Mouse (Mus musculus) intestine, embryonic 14.5 days (tissue): Measurements from ENCODE around the gene Grk5. TPM values are rescaled to one million over a fixed set of nuclear protein-coding genes. Genes with fewer than 3 reads are reported as not detected.

Experiments
- ATAC-seq: fragments of 200-750 bp; cut with Nextera tagmentation; replicated peaks from 2 replicates; pipeline ENCODE4 v1.8.0; 2017; ENCODE audit warnings: low read depth, moderate number of reproducible peaks, moderate TSS enrichment, moderate library complexity; ENCODE audit not compliant: low FRiP score, low TSS enrichment
- DNase-seq: peaks from one replicate; pipeline ENCODE4 v3.0.0-alpha.2; 2018; ENCODE audit warnings: low spot score
- H3K27ac ChIP-seq: fragments of 300-500 bp; sonication (generic); 2 replicates; pipeline ENCODE4 v1.5.1; 2014; ENCODE audit warnings: low read depth, mild to moderate bottlenecking, control low read depth
- H3K27me3 ChIP-seq: fragments of 300-500 bp; sonication (generic); replicated peaks from 2 replicates; pipeline ENCODE4 v1.6.1; 2014; ENCODE audit warnings: low read length, control low read depth; ENCODE audit not compliant: control insufficient read depth, insufficient read depth
- H3K36me3 ChIP-seq: fragments of 300-500 bp; sonication (generic); 2 replicates; pipeline ENCODE4 v1.6.1; 2014; ENCODE audit warnings: low read length, control low read depth; ENCODE audit not compliant: control insufficient read depth, insufficient read depth
- H3K4me1 ChIP-seq: fragments of 300-500 bp; sonication (generic); replicated peaks from 2 replicates; pipeline ENCODE4 v1.6.1; 2014; ENCODE audit warnings: low read length, control low read depth, mixed read lengths; ENCODE audit not compliant: control insufficient read depth, insufficient read depth
- H3K4me2 ChIP-seq: fragments of 300-500 bp; sonication (generic); 2 replicates; pipeline ENCODE4 v1.6.1; 2014; ENCODE audit warnings: low read length
- H3K4me3 ChIP-seq: fragments of 300-500 bp; sonication (generic); 2 replicates; pipeline ENCODE4 v1.5.1; 2014; ENCODE audit warnings: low read depth, low read length, control low read depth, mixed read lengths
- H3K9ac ChIP-seq: fragments of 300-500 bp; sonication (generic); 2 replicates; pipeline ENCODE4 v1.6.1; 2014; ENCODE audit warnings: mild to moderate bottlenecking, low read length
- H3K9me3 ChIP-seq: fragments of 300-500 bp; sonication (generic); 2 replicates; pipeline ENCODE4 v1.6.1; 2016; ENCODE audit warnings: low read length, control low read depth; ENCODE audit not compliant: control insufficient read depth
- WGBS: fragments of 180-500 bp; shearing (Covaris S2); extraction: QIAGEN DNeasy Blood & Tissue Kit; methylation state at CpG from one replicate; pipeline ENCODE4 v1.1.7; 2014; 5-methylcytosine and 5-hydroxymethylcytosine counted together
- polyA plus RNA-seq: library from polyadenylated mRNA; unstranded; fragments of >200 nt; fragmentation: Nextera tagmentation; extraction: Ambion mirVana; gene quantifications from 2 replicates; pipeline ENCODE4 v1.2.1, GENCODE M21; 2014

The Grk5 gene
- polyA plus RNA-seq, 1 experiment from 2014 or later, result 2.1 TPM

- Histone ChIP-seq H3K4me3 (no peak overlapping the region), H3K4me2 (no peak overlapping the region), H3K9ac (no peak overlapping the region), H3K9me3 (no peaks in the 10 kb centered on the region), H3K27me3 (no peaks in the 10 kb centered on the region), H3K27ac (no peak overlapping the region), H3K36me3 (no peaks in the 10 kb centered on the region), H3K4me1 (no peaks in the 10 kb centered on the region)
- DNase-seq (no peak), ATAC-seq (no peak)
- WGBS, result 86% methylated on average over 1 of the region's 1 CpGs
These were observed 66.2 kb downstream of the Grk5 start for GRCm38 (mm10) chr19:60955712-60956111.

- Histone ChIP-seq H3K36me3 (no peaks in the 10 kb centered on the region), H3K4me2 (no peak overlapping the region), H3K4me1 (no peaks in the 10 kb centered on the region), H3K4me3 (no peak overlapping the region), H3K9me3 (no peaks in the 10 kb centered on the region), H3K9ac (no peak overlapping the region), H3K27me3 (no peaks in the 10 kb centered on the region), H3K27ac (no peak overlapping the region)
- DNase-seq (no peak), ATAC-seq (no peak)
These were observed 66.7 kb downstream of the Grk5 start for GRCm38 (mm10) chr19:60956198-60956750.

GRCm38 (mm10) chr19:60959706-60960230 lies 70.2 kb downstream of the Grk5 start:
- no peaks in the 10 kb centered on the region for H3K4me1 ChIP-seq
- H3K4me2 ChIP-seq, result no peak overlapping the region
- WGBS, result 54% methylated on average over 1 of the region's 1 CpGs
- no peaks in the 10 kb centered on the region for H3K27me3 ChIP-seq
- no peak overlapping the region for H3K27ac ChIP-seq
- no peaks in the 10 kb centered on the region for H3K9me3 ChIP-seq
- no peak overlapping the region for H3K4me3 ChIP-seq
- no peak for DNase-seq
- ATAC-seq, result no peak
- H3K9ac ChIP-seq, result no peak overlapping the region
- H3K36me3 ChIP-seq, result no peaks in the 10 kb centered on the region

- no peaks in the 10 kb centered on the region for H3K27me3 ChIP-seq
- H3K4me2 ChIP-seq, result no peak overlapping the region
- H3K9ac ChIP-seq, result no peak overlapping the region
- no peak overlapping the region for H3K27ac ChIP-seq
- DNase-seq (peak; percentile 41), ATAC-seq (no peak)
- H3K4me1 ChIP-seq, result no peaks in the 10 kb centered on the region
- H3K4me3 ChIP-seq, result no peak overlapping the region
- H3K36me3 ChIP-seq, result no peaks in the 10 kb centered on the region
- 71% methylated on average over 7 of the region's 7 CpGs for WGBS
- no peaks in the 10 kb centered on the region for H3K9me3 ChIP-seq
These were observed 73.0 kb downstream of the Grk5 start for GRCm38 (mm10) chr19:60962358-60963061.

- no peak for ATAC-seq
- H3K27ac ChIP-seq, result no peak overlapping the region
- no peak overlapping the region for H3K9ac ChIP-seq
- H3K36me3 ChIP-seq, result no peaks in the 10 kb centered on the region
- H3K27me3 ChIP-seq, result no peaks in the 10 kb centered on the region
- H3K9me3 ChIP-seq, result no peaks in the 10 kb centered on the region
- no peak for DNase-seq
- WGBS, result 90% methylated on average over 1 of the region's 1 CpGs
- no peak overlapping the region for H3K4me2 ChIP-seq
- H3K4me3 ChIP-seq, result no peak overlapping the region
- no peaks in the 10 kb centered on the region for H3K4me1 ChIP-seq
These were observed 78.4 kb downstream of the Grk5 start for GRCm38 (mm10) chr19:60967909-60968308.

GRCm38 (mm10) chr19:60970406-60970805 lies 80.9 kb downstream of the Grk5 start:
- Histone ChIP-seq H3K4me1 (no peaks in the 10 kb centered on the region), H3K4me2 (no peak overlapping the region), H3K9ac (no peak overlapping the region), H3K4me3 (no peak overlapping the region), H3K27ac (no peak overlapping the region), H3K9me3 (no peaks in the 10 kb centered on the region), H3K36me3 (no peaks in the 10 kb centered on the region), H3K27me3 (no peaks in the 10 kb centered on the region)
- ATAC-seq, result no peak
- no peak for DNase-seq
- WGBS, result 75% methylated on average over 3 of the region's 3 CpGs

GRCm38 (mm10) chr19:60971598-60971997 lies 82.0 kb downstream of the Grk5 start:
- no peaks in the 10 kb centered on the region for H3K36me3 ChIP-seq
- 85% methylated on average over 1 of the region's 1 CpGs for WGBS
- H3K4me2 ChIP-seq, result no peak overlapping the region
- no peak overlapping the region for H3K4me3 ChIP-seq
- no peaks in the 10 kb centered on the region for H3K27me3 ChIP-seq
- ATAC-seq (no peak), DNase-seq (no peak)
- no peak overlapping the region for H3K9ac ChIP-seq
- H3K4me1 ChIP-seq, result no peaks in the 10 kb centered on the region
- H3K9me3 ChIP-seq, result no peaks in the 10 kb centered on the region
- no peak overlapping the region for H3K27ac ChIP-seq

GRCm38 (mm10) chr19:60972281-60973015 lies 82.9 kb downstream of the Grk5 start:
- Histone ChIP-seq H3K4me3 (no peak overlapping the region), H3K27ac (no peak overlapping the region), H3K9ac (no peak overlapping the region), H3K4me2 (no peak overlapping the region), H3K4me1 (no peaks in the 10 kb centered on the region), H3K36me3 (no peaks in the 10 kb centered on the region), H3K27me3 (no peaks in the 10 kb centered on the region), H3K9me3 (no peaks in the 10 kb centered on the region)
- 94% methylated on average over 1 of the region's 1 CpGs for WGBS
- ATAC-seq (no peak), DNase-seq (peak; percentile 9)
